8 mouse cellular contexts compared by ENCODE assay signal in genomic region chr17:35379729-35380451, GRCm38 (mm10). TPM values are rescaled to one million over a fixed set of nuclear protein-coding genes. Genes with fewer than 3 reads are reported as not detected.
DNase-seq lines count a peak whose midpoint lies in the region; ATAC-seq lines count a peak whose summit lies in the region.

No protein-coding gene starts in this region.

- WGBS in heart, embryonic 10.5 days: 2% methylated on average over 69 of the region's 70 CpGs
- 1% methylated on average over 68 of the region's 70 CpGs for WGBS in kidney, embryonic 14.5 days

- peak; percentile 64 for ATAC-seq in kidney, embryonic 14.5 days (ENCODE audit: low FRiP score, low TSS enrichment)

- DNase-seq in layer of hippocampus, postnatal 10 days (ENCODE audit: low spot score in 2 of 2): peak; percentile 14 to 16
- DNase-seq in layer of hippocampus, adult 9-10 months (ENCODE audit: low spot score): no peak
- DNase-seq in embryo, embryonic 10.5 days (ENCODE audit: low spot score): peak; percentile 34
- peak; percentile 75 for DNase-seq in heart, embryonic 10.5 days (ENCODE audit: low spot score)
- peak; percentile 55 for DNase-seq in lung, postnatal 14 days
- peak; percentile 44 for DNase-seq in retina, embryonic 14.5 days (ENCODE audit: low spot score)
- DNase-seq in yolk sac, embryonic 10.5 days (ENCODE audit: low spot score): peak; percentile 60

- H3K27me3 ChIP-seq in heart, embryonic 10.5 days (ENCODE audit: insufficient read depth, poor library complexity, severe bottlenecking): peaks cover 30% of the 10 kb centered on the region
- H3K27me3 ChIP-seq in kidney, embryonic 14.5 days (ENCODE audit: control insufficient read depth, insufficient read depth, low read length): 0 out of 2 replicates have a peak, but pooled peaks cover 2% of the 10 kb centered on the region

- peak overlapping the region; percentile 61 for H3K9ac ChIP-seq in kidney, embryonic 14.5 days (ENCODE audit: low read depth, low read length)

- peak overlapping the region; percentile 99 for H3K4me2 ChIP-seq in kidney, embryonic 14.5 days (replicated peaks; ENCODE audit: low read depth, low read length)

- no peaks in the 10 kb centered on the region for H3K9me3 ChIP-seq in heart, embryonic 10.5 days
- no peaks in the 10 kb centered on the region for H3K9me3 ChIP-seq in kidney, embryonic 14.5 days (ENCODE audit: control insufficient read depth, low read length)

- H3K4me3 ChIP-seq in heart, embryonic 10.5 days: peak overlapping the region; percentile 67
- H3K4me3 ChIP-seq in kidney, embryonic 14.5 days (ENCODE audit: low read length): peak overlapping the region; percentile 66

- peak overlapping the region; percentile 81 for H3K27ac ChIP-seq in heart, embryonic 10.5 days
- H3K27ac ChIP-seq in kidney, embryonic 14.5 days (ENCODE audit: low read depth, low read length): no peak overlapping the region

- H3K36me3 ChIP-seq in heart, embryonic 10.5 days: no peaks in the 10 kb centered on the region
- no peaks in the 10 kb centered on the region for H3K36me3 ChIP-seq in kidney, embryonic 14.5 days (ENCODE audit: control insufficient read depth, insufficient read depth, low read length)

- H3K4me1 ChIP-seq in heart, embryonic 10.5 days: peaks cover 14% of the 10 kb centered on the region; the same call in 1 of the 2 replicates
- H3K4me1 ChIP-seq in kidney, embryonic 14.5 days (ENCODE audit: control insufficient read depth, insufficient read depth, low read length): no peaks in the 10 kb centered on the region

RNA-seq across cellular contexts. Expression of gene H2-Q4, which starts 0.5 kb away (rescaled TPM):
- 1 to 10 TPM; 1.2 to 1.8 TPM for total RNA-seq in layer of hippocampus, postnatal 10 days (2021)
- polyA plus RNA-seq in heart, embryonic 10.5 days (2016; fragmentation: Nextera tagmentation; extraction: Ambion mirVana): 1.8 and 2.1 TPM in 2 replicates
- polyA plus RNA-seq in kidney, embryonic 14.5 days (2014; fragmentation: Nextera tagmentation; extraction: Ambion mirVana): 3.2 and 3.6 TPM in 2 replicates

RNA-seq across cellular contexts. Expression of gene H2-Q2, which starts 37.8 kb away (rescaled TPM):
- 1 to 10 TPM; 2.0 to 2.1 TPM for total RNA-seq in layer of hippocampus, postnatal 10 days (2021)
- polyA plus RNA-seq in heart, embryonic 10.5 days (2016; fragmentation: Nextera tagmentation; extraction: Ambion mirVana): 11.2 and 15.9 TPM in 2 replicates
- polyA plus RNA-seq in kidney, embryonic 14.5 days (2014; fragmentation: Nextera tagmentation; extraction: Ambion mirVana): 0.24 and 0.37 TPM in 2 replicates

RNA-seq across cellular contexts. Expression of gene H2-Q6, which starts 44.8 kb away (rescaled TPM):
- not detected for total RNA-seq in layer of hippocampus, postnatal 10 days (2021)
- 0.17 and 4.9 TPM in 2 replicates for polyA plus RNA-seq in heart, embryonic 10.5 days (2016; fragmentation: Nextera tagmentation; extraction: Ambion mirVana)
- 2.2 and 2.8 TPM in 2 replicates for polyA plus RNA-seq in kidney, embryonic 14.5 days (2014; fragmentation: Nextera tagmentation; extraction: Ambion mirVana)

RNA-seq across cellular contexts. Expression of gene H2-Q7, which starts 59.1 kb away (rescaled TPM):
- total RNA-seq in layer of hippocampus, postnatal 10 days (2021): under 1 TPM; 0.31 to 0.39 TPM
- 2.2 and 12.2 TPM in 2 replicates for polyA plus RNA-seq in heart, embryonic 10.5 days (2016; fragmentation: Nextera tagmentation; extraction: Ambion mirVana)
- 11.6 and 15.4 TPM in 2 replicates for polyA plus RNA-seq in kidney, embryonic 14.5 days (2014; fragmentation: Nextera tagmentation; extraction: Ambion mirVana)

RNA-seq across cellular contexts. Expression of gene H2-Q1, which starts 59.7 kb away (rescaled TPM):
- total RNA-seq in layer of hippocampus, postnatal 10 days (2021): under 1 TPM in 1 of 2 experiments, not detected in 1; 0.74 TPM
- 0.80 and 1.2 TPM in 2 replicates for polyA plus RNA-seq in heart, embryonic 10.5 days (2016; fragmentation: Nextera tagmentation; extraction: Ambion mirVana)
- polyA plus RNA-seq in kidney, embryonic 14.5 days (2014; fragmentation: Nextera tagmentation; extraction: Ambion mirVana): not detected in 2 replicates
